Mouse (Mus musculus) brain, adult 2 months (tissue): ENCODE results near the gene Adar.
"Not testable (repeated sequence)": the region's sequence is repeated elsewhere in the genome, so short reads cannot be mapped to it uniquely, and the experiment has no call there.

Source experiments
- DNase-seq: peaks from one replicate; pipeline ENCODE4 v3.0.0; 2011; ENCODE audit warnings: low read depth, low spot score

Gene Adar

GRCm38 (mm10) chr3:89794616-89795015 is 79.8 kb downstream of the Adar start:
- DNase-seq = no peak

GRCm38 (mm10) chr3:89795746-89796145 is 80.9 kb downstream of the Adar start:
- no peak for DNase-seq

- peak; percentile 57 for DNase-seq
Measured at GRCm38 (mm10) chr3:89796358-89796757, 81.5 kb downstream of the Adar start.

- no peak for DNase-seq
Measured at GRCm38 (mm10) chr3:89798518-89798917, 83.7 kb downstream of the Adar start.

DNA sequence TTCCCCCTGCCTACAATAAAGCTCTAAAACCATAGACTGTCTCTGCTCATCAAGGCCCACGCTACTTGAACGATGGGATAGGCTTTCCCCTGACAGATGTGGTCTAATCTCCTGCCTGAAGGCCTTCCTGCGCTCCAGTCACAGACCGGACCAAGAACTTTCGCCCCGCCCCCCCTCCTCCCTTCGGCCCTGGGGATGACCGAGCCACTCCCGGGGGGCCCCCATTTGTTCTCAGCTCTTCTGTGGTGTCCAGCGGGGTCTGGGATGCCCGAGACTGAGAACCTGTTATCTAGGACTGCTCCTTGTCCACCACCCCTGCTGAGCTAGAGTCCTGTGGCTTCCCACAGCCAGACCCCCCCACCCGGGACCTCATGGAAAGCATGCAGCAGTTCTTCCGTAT is 84.7 kb downstream of the Adar start:
- no peak for DNase-seq

DNA sequence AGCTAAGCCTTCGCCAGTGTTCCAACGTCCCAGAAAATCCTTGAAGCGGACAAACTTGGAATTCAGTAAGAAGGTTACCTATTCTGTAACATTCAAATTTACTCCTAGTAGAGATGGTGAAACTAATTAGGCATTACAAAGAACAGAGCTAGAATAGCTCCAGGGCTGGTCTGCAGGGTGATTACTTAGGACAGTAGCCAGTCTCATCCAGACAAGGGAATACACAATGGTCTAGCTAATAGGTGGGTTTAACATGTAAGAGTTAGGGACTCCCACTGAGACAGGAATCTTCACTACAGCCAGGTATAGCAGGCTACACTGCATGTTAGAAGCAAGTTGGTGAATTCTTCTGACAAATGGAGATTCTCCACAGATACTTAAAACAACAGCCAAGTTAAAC is 85.3 kb downstream of the Adar start:
- DNase-seq = not testable (repeated sequence)

DNA sequence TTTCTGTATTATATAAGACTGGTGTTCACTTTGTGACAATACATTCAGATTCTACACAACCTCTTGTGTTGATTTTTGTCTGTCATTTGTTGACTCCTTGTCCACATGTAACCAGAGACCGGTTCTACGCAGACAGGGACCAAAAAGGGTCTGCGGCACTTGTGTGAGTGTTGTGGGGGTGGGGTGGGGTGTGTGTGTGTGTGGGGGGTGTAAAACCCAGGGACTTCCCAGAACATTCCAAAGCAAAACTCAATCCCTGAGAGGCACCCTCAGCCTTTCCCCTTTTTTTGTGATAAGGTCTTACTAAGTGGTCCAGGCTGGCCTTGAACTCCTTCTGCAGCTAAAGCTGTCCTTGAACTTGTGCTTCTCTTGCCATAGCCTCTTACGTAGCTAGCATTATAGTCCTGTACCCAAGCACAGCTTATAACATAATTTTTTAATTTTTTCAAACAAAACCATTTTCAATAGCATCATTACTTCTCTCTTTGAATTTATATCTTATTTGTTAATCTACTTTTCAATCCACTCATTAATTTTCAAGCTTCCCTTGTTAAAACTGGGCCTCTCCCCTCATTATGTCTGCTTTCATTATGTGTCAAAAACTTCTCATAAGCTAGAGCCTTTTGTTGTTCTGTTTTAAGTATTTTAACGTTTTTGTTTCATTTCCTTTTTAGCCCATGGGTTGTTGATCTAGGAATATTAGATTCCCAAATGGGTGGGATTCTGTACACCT is 86.1 kb downstream of the Adar start:
- DNase-seq = no peak

DNA sequence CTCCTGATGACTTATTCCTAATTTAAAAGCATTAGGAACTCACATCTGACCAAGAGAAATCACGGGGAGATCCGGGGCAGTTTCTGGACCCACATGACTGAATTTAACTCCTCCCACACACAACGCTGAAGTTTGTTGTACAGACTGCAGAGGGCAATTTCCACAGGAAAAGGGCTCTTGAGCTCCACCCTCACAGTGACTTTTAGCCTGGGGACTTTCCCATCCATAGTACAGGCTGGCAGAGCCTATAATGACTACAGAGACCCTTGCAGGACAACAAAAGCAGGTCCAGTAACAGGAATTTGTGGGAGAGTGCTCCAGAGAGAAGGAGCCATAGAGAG is 86.7 kb downstream of the Adar start:
- no peak for DNase-seq

DNA sequence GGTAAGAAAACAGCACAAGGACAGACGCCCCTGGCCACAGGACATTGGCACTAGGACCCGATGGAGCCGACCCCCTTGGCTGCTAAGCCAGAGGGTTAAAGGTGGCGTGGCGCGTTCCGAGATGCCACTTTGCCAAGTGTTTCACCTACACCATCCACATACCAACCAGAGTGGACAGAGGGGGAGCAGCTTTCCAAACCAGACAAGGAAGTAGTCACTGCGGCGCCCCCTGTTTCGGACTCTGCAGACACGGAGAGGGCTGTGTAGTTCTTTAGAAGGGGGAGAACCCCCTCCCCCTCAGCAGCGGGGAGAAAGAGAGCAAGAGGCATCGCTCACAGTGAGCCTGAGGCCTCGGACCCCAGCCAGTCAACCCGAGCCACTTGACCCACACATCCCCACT is 88.1 kb downstream of the Adar start:
- DNase-seq = no peak
